Mouse (Mus musculus): ENCODE measurements around the gene Ttc14.

- no peak for TF ChIP-seq EP300 (optimal IDR thresholded peaks at IDR 0.05)
- no peak for TF ChIP-seq CTCF (IDR thresholded peaks at IDR 0.05; ENCODE audit: low read depth)
Measured at GRCm38 (mm10) chr3:33846639-33847038, 47.0 kb downstream of the Ttc14 start.

Measured in stomach, postnatal 0 days (tissue).